Mouse (Mus musculus) bone marrow macrophage, adult 2 months (primary cell): Measurements from ENCODE around the gene Map3k12.

Source experiments
- CTCF ChIP-seq: IDR thresholded peaks from 2 replicates; pipeline ENCODE4 v1.5.1; 2012; ENCODE audit warnings: low read depth, mild to moderate bottlenecking, low read length, moderate library complexity
- POLR2A ChIP-seq: IDR thresholded peaks from 2 replicates; pipeline ENCODE4 v1.6.1; 2012; ENCODE audit warnings: mild to moderate bottlenecking, low read depth, low read length, borderline replicate concordance

DNA sequence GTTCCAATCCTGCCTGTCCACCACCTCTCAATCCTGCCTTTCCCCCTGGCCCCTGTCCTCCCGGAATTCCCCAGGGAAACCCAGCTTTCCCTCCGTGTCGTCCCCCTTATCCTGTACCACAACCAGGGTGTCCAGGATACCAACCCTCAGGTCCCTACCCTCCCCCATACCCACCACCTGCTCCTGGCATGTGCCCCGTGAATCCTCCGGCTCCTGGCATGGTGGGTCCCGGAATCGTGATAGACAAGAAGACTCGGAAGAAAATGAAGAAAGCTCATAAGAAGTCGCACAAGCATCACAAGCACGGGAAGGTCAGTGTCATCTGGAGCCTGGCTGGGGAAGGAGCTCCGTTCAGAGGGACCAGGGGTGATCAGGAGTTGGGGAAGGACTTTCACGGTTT, 56.5 kb downstream of the Map3k12 start:
- TF ChIP-seq POLR2A: no peak
- no peak for TF ChIP-seq CTCF
